Mouse (Mus musculus): ENCODE measurements around the gene Pdcd6ip. TPM values are rescaled to one million over a fixed set of nuclear protein-coding genes. Genes with fewer than 3 reads are reported as not detected.
A peak's percentile ranks its signal among the peaks of the same experiment; 100 is the strongest.

The Pdcd6ip gene
- polyA plus RNA-seq, 1 experiment: not detected

DNA sequence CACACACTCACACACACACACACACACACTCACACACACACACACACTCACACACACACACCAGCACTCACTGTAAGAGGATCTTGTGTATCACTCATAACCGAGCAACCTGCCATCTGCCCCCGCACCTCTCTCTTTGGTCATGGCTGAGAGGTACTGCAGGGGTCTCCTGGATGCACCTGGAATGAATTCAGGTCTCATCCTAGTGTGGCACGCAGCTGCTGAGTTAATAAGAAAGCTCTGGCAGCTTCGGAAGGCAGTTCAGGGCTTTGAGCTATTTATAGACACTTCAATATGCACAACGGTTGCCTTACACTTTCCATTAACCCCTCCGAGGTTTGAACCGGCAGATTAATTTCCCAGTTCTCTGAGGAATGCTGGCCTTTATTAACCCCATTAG lies 73.1 kb downstream of the Pdcd6ip start:
- TF ChIP-seq CTCF (IDR thresholded peaks at IDR 0.05; ENCODE audit: insufficient read depth, low read depth, low read length) (no peak), POLR2A (IDR thresholded peaks at IDR 0.05; ENCODE audit: insufficient read depth, low read depth, low read length) (no peak)
- peaks cover 15% of the 10 kb centered on the region for H3K4me1 ChIP-seq (ENCODE audit: control insufficient read depth, insufficient read depth, low read length)
- H3K4me3 ChIP-seq (ENCODE audit: insufficient read depth, low read depth, low read length): no peak overlapping the region
- H3K27ac ChIP-seq (ENCODE audit: insufficient read depth, low read depth, low read length): no peak overlapping the region
- 20% methylated on average over 7 of the region's 7 CpGs for WGBS

DNA sequence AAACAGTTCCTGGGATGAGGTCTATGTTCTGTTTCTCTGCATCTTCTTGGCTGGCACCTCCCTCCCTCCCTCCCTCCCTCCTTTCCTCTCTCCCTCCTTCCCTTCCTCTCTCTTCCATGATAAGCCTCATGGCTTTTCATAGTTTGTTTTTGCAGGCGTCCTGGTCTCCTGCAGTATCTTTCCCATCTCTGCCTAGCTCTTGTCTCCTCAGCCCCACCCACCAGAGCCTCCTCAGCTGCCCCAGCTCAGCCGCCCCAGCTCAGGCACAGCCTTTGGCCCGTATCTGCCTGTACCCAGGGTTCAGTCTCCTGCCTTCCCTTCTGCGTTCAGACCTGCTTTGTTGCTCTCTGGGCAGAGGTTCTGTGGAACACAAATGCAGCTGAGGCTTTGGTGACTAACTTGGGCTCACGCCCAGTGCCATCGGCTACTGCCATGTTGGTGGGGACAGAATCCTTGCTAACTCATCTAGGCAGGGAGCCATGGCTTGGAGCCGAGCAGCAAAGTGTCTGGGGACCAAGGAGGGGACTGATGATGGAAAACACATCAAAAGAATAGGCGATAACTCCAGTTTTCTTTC lies 74.8 kb downstream of the Pdcd6ip start:
- no peak overlapping the region for H3K27ac ChIP-seq (ENCODE audit: insufficient read depth, low read depth, low read length)
- WGBS: 44% methylated on average over 8 of the region's 8 CpGs
- H3K4me1 ChIP-seq (ENCODE audit: control insufficient read depth, insufficient read depth, low read length): peaks cover 23% of the 10 kb centered on the region
- no peak for TF ChIP-seq POLR2A (IDR thresholded peaks at IDR 0.05; ENCODE audit: insufficient read depth, low read depth, low read length)
- TF ChIP-seq CTCF (IDR thresholded peaks at IDR 0.05; ENCODE audit: insufficient read depth, low read depth, low read length): no peak
- H3K4me3 ChIP-seq (ENCODE audit: insufficient read depth, low read depth, low read length): no peak overlapping the region

DNA sequence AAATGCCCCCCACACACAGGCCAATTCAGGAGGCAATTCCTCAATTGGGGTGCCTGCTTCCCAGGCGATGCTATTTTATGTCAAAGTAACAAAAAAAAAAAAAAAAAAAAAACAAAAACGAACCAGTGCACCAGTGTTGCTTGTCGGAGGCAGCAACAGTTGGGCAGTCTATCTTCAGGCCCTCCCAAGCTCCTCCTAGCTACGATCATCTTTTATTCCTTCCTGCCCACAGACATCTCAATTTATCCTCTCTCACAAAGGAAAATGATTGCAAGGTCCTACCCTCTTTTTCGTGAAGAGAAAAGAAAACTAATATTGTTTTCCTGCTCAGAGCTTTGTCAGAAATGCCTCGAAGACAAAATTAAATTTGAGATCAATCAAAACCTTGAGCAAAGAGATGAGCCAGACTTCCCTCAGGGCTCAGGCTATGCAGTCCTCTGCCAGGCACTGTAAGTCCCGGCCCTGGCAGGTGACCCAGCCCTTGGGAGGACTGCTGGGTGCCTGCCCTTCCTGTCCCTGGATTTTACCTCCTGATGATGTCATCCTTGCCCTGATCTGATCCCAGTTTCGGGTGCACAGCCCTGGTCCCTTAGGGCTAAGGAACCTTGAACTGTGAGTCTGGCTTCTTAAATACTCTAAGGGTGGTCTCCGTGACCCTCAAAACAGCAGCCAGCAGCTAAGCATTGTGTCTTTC lies 75.6 kb downstream of the Pdcd6ip start:
- TF ChIP-seq CTCF (IDR thresholded peaks at IDR 0.05; ENCODE audit: insufficient read depth, low read depth, low read length): no peak
- H3K27ac ChIP-seq (ENCODE audit: insufficient read depth, low read depth, low read length): peak overlapping the region; percentile 71
- H3K4me1 ChIP-seq (ENCODE audit: control insufficient read depth, insufficient read depth, low read length): peaks cover 23% of the 10 kb centered on the region
- H3K4me3 ChIP-seq (ENCODE audit: insufficient read depth, low read depth, low read length): no peak overlapping the region
- 56% methylated on average over 9 of the region's 9 CpGs for WGBS

DNA sequence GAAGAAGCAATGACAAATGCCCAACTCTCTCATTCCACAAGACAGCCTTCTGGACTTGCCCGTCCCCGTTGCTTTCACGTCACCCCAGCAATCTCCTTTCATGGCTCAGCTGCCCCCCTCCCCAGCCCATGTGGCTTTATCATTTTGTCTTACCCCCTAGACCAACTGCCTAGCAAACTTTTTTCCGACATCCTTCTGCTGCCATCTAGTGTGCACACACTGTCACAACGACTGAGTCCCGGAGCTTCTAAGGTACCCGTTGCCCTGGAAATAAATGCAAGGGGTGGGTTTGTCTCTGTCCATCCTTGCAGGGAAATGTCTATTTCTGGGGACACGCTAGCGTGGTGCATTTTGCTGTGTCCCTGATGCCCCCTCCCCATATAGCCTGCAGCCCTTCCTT lies 78.4 kb downstream of the Pdcd6ip start:
- Histone ChIP-seq H3K27ac (ENCODE audit: insufficient read depth, low read depth, low read length) (peak overlapping the region; percentile 25; the same call in 1 of the 2 replicates), H3K4me3 (ENCODE audit: insufficient read depth, low read depth, low read length) (0 out of 2 replicates have a peak overlapping the region, but pooled peaks have one; percentile 7), H3K4me1 (ENCODE audit: control insufficient read depth, insufficient read depth, low read length) (peaks cover 33% of the 10 kb centered on the region)
- WGBS: 2% methylated on average over 9 of the region's 9 CpGs
- TF ChIP-seq POLR2A (IDR thresholded peaks at IDR 0.05; ENCODE audit: insufficient read depth, low read depth, low read length): no peak
- 0 out of 2 replicates have a peak, but pooled peaks have one; percentile 28 for TF ChIP-seq CTCF (IDR thresholded peaks at IDR 0.05; ENCODE audit: insufficient read depth, low read depth, low read length)

DNA sequence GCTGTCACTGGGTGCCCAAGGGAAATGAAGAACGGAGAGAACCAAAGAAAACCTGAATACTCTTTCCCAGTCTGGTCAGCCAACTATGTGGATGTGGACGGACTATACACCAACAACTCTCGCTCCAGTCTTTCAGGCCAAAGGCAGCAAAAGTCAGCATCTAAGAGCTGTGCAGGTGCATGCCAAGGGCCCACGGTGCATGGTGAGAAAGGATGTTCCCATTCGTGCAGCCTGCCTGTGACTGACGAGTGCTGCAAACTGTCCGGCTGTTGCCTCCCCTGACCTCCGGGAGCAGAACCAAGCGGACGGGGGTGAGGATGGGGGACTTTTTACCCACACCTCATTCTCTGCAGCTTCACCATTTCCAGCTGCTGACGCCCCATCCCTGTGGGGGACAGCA lies 78.9 kb downstream of the Pdcd6ip start:
- Histone ChIP-seq H3K4me3 (ENCODE audit: insufficient read depth, low read depth, low read length) (no peak overlapping the region), H3K4me1 (ENCODE audit: control insufficient read depth, insufficient read depth, low read length) (peaks cover 33% of the 10 kb centered on the region), H3K27ac (ENCODE audit: insufficient read depth, low read depth, low read length) (0 out of 2 replicates have a peak overlapping the region, but pooled peaks have one; percentile 25)
- 68% methylated on average over 11 of the region's 11 CpGs for WGBS
- TF ChIP-seq CTCF (IDR thresholded peaks at IDR 0.05; ENCODE audit: insufficient read depth, low read depth, low read length) (no peak), POLR2A (IDR thresholded peaks at IDR 0.05; ENCODE audit: insufficient read depth, low read depth, low read length) (no peak)

DNA sequence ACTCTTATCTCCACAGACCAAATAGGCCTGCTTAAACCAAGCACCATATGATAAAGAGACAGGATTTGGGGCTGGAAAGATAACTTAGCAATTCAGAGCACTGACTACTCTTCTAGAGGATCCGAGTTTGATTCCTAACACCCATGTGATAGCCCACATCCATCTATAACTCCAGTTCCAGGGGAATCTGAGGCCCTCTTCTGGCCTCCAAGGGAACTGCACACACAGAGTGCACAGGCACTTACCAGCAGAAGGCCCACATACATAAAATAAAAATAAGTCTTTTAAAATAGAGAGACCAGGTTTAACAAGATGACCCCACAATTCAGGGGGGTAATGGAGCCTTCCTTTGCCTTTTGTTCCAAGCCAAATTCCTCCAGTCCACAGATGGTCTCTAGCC lies 79.3 kb downstream of the Pdcd6ip start:
- TF ChIP-seq POLR2A (IDR thresholded peaks at IDR 0.05; ENCODE audit: insufficient read depth, low read depth, low read length): no peak
- TF ChIP-seq CTCF (IDR thresholded peaks at IDR 0.05; ENCODE audit: insufficient read depth, low read depth, low read length): no peak
- Histone ChIP-seq H3K4me3 (ENCODE audit: insufficient read depth, low read depth, low read length) (no peak overlapping the region), H3K27ac (ENCODE audit: insufficient read depth, low read depth, low read length) (0 out of 2 replicates have a peak overlapping the region, but pooled peaks have one; percentile 25), H3K4me1 (ENCODE audit: control insufficient read depth, insufficient read depth, low read length) (peaks cover 33% of the 10 kb centered on the region)
- 95% methylated on average over 1 of the region's 1 CpGs for WGBS

DNA sequence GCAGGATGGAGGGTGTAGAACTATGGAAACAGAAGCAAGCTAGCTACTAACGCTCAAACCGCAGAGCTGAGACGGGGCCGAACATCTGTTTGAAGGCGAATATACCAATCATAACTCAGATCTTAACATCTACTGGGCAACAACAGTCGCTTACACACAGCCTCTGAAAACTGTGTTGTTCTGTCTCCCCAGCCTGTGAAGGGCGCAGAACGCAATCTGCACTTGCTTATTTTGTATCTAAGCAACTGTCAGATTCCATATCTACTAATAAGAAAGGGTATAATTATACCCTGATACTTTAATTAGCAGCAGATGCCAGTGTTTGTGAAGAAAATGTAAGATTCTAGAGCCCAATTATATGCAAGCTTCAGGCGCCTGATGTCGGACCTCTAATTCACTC lies 81.3 kb downstream of the Pdcd6ip start:
- Histone ChIP-seq H3K4me1 (ENCODE audit: control insufficient read depth, insufficient read depth, low read length) (peaks cover 22% of the 10 kb centered on the region), H3K27ac (ENCODE audit: insufficient read depth, low read depth, low read length) (peak overlapping the region; percentile 97), H3K4me3 (ENCODE audit: insufficient read depth, low read depth, low read length) (no peak overlapping the region)
- no peak for TF ChIP-seq POLR2A (IDR thresholded peaks at IDR 0.05; ENCODE audit: insufficient read depth, low read depth, low read length)
- TF ChIP-seq CTCF (IDR thresholded peaks at IDR 0.05; ENCODE audit: insufficient read depth, low read depth, low read length): no peak
- 39% methylated on average over 10 of the region's 10 CpGs for WGBS

DNA sequence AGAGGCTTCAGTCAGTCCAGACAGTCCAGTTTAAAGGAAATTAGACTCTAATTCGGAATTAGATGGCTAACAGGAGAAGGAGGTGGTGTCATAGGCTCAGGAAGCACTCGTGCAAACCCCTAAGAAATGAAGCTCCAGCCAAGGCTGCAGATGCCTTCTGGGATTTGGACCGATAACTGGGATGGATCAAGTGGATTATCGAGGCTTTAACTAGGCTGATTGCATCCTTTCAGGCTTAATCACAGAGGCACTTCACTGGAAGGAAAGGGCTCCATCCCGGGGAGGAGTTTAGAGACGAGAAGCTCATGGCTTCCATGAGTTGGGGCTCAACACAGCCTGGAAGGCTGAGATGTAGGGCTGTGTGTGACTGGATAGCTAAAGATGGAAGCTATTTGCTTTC lies 84.0 kb downstream of the Pdcd6ip start:
- H3K4me3 ChIP-seq (ENCODE audit: insufficient read depth, low read depth, low read length): no peak overlapping the region
- 53% methylated on average over 6 of the region's 6 CpGs for WGBS
- peaks cover 13% of the 10 kb centered on the region for H3K4me1 ChIP-seq (ENCODE audit: control insufficient read depth, insufficient read depth, low read length)
- no peak for TF ChIP-seq CTCF (IDR thresholded peaks at IDR 0.05; ENCODE audit: insufficient read depth, low read depth, low read length)
- no peak for TF ChIP-seq POLR2A (IDR thresholded peaks at IDR 0.05; ENCODE audit: insufficient read depth, low read depth, low read length)
- H3K27ac ChIP-seq (ENCODE audit: insufficient read depth, low read depth, low read length): no peak overlapping the region

DNA sequence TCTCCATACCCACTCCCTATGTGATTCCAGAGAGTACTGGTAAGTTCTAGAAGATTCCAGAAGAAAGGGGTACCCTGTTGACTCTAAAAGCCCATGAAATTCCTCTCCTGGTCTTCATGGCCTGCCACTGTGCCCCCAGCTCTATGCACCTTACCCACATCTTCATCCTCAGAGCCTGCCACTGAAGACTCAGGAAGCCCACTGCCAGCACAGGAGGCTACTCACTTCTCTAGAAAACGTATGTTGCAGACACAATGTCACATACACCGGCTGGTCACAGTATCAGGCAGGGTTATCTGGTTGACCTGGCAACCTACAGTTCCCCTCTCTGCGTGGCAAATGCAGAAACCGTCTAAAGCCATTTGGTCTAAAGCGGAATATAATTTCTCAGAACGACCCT lies 91.0 kb downstream of the Pdcd6ip start:
- WGBS: 92% methylated on average over 6 of the region's 6 CpGs

More for the DNA sequence above, 91.0 kb downstream of the Pdcd6ip start:
- H3K4me3 ChIP-seq (ENCODE audit: insufficient read depth, low read depth, low read length): no peak overlapping the region
- TF ChIP-seq CTCF (IDR thresholded peaks at IDR 0.05; ENCODE audit: insufficient read depth, low read depth, low read length) (no peak), POLR2A (IDR thresholded peaks at IDR 0.05; ENCODE audit: insufficient read depth, low read depth, low read length) (no peak)
- H3K27ac ChIP-seq (ENCODE audit: insufficient read depth, low read depth, low read length): no peak overlapping the region
- H3K4me1 ChIP-seq (ENCODE audit: control insufficient read depth, insufficient read depth, low read length): no peaks in the 10 kb centered on the region

All from olfactory bulb, adult 2 months (tissue).